Mouse (Mus musculus): ENCODE measurements at regions not wholly inside any gene's neighbourhood (a gene's known extent, or its start where the extent isn't known, plus 50 kb on each side); places are given as distances from the start of the nearest gene placed in this dataset.

- no peaks in the 10 kb centered on the region; the same call in 1 of the 2 replicates for H3K4me1 ChIP-seq (ENCODE audit: control insufficient read depth, insufficient read depth, low read length)
- no peak overlapping the region for H3K9ac ChIP-seq (ENCODE audit: low read depth, low read length)
- no peaks in the 10 kb centered on the region for H3K9me3 ChIP-seq (ENCODE audit: control insufficient read depth, low read length)
- no peaks in the 10 kb centered on the region for H3K36me3 ChIP-seq (ENCODE audit: control insufficient read depth, insufficient read depth, low read length)
- no peaks in the 10 kb centered on the region for H3K27me3 ChIP-seq (replicated peaks; ENCODE audit: control insufficient read depth, insufficient read depth, low read length)
- no peak overlapping the region for H3K27ac ChIP-seq (ENCODE audit: low read length)
- H3K4me2 ChIP-seq (ENCODE audit: low read depth, low read length): 0 out of 2 replicates have a peak overlapping the region, but pooled peaks have one; percentile 7
- no peak overlapping the region for H3K4me3 ChIP-seq (ENCODE audit: low read length)
- WGBS: 74% methylated on average over 20 of the region's 20 CpGs
- peak; percentile 85 for ATAC-seq
These were observed 462.1 kb upstream of the Arglu1 start for GRCm38 (mm10) chr8:9152313-9152925.

GRCm38 (mm10) chr8:9144362-9144761, 454.0 kb upstream of the Arglu1 start:
- Histone ChIP-seq H3K27ac (ENCODE audit: low read length) (no peak overlapping the region), H3K27me3 (replicated peaks; ENCODE audit: control insufficient read depth, insufficient read depth, low read length) (no peaks in the 10 kb centered on the region), H3K4me2 (ENCODE audit: low read depth, low read length) (no peak overlapping the region), H3K9ac (ENCODE audit: low read depth, low read length) (no peak overlapping the region), H3K9me3 (ENCODE audit: control insufficient read depth, low read length) (no peaks in the 10 kb centered on the region), H3K4me1 (ENCODE audit: control insufficient read depth, insufficient read depth, low read length) (no peaks in the 10 kb centered on the region), H3K36me3 (ENCODE audit: control insufficient read depth, insufficient read depth, low read length) (no peaks in the 10 kb centered on the region), H3K4me3 (ENCODE audit: low read length) (no peak overlapping the region)
- no peak for ATAC-seq
- 87% methylated on average over 3 of the region's 3 CpGs for WGBS

GRCm38 (mm10) chr8:9139781-9140180, 449.5 kb upstream of the Arglu1 start:
- Histone ChIP-seq H3K4me1 (ENCODE audit: control insufficient read depth, insufficient read depth, low read length) (no peaks in the 10 kb centered on the region), H3K9ac (ENCODE audit: low read depth, low read length) (no peak overlapping the region), H3K27me3 (replicated peaks; ENCODE audit: control insufficient read depth, insufficient read depth, low read length) (no peaks in the 10 kb centered on the region), H3K4me3 (ENCODE audit: low read length) (no peak overlapping the region), H3K36me3 (ENCODE audit: control insufficient read depth, insufficient read depth, low read length) (no peaks in the 10 kb centered on the region), H3K27ac (ENCODE audit: low read length) (0 out of 2 replicates have a peak overlapping the region, but pooled peaks have one; percentile 17), H3K4me2 (ENCODE audit: low read depth, low read length) (no peak overlapping the region), H3K9me3 (ENCODE audit: control insufficient read depth, low read length) (no peaks in the 10 kb centered on the region)
- ATAC-seq: no peak
- 59% methylated on average over 3 of the region's 3 CpGs for WGBS

GRCm38 (mm10) chr8:9139059-9139620, 448.8 kb upstream of the Arglu1 start:
- Histone ChIP-seq H3K36me3 (ENCODE audit: control insufficient read depth, insufficient read depth, low read length) (no peaks in the 10 kb centered on the region), H3K4me3 (ENCODE audit: low read length) (no peak overlapping the region), H3K9ac (ENCODE audit: low read depth, low read length) (no peak overlapping the region), H3K27me3 (replicated peaks; ENCODE audit: control insufficient read depth, insufficient read depth, low read length) (no peaks in the 10 kb centered on the region), H3K4me1 (ENCODE audit: control insufficient read depth, insufficient read depth, low read length) (no peaks in the 10 kb centered on the region), H3K9me3 (ENCODE audit: control insufficient read depth, low read length) (no peaks in the 10 kb centered on the region), H3K4me2 (ENCODE audit: low read depth, low read length) (no peak overlapping the region), H3K27ac (ENCODE audit: low read length) (0 out of 2 replicates have a peak overlapping the region, but pooled peaks have one; percentile 17)
- ATAC-seq: peak; percentile 67
- WGBS: 52% methylated on average over 3 of the region's 3 CpGs

GRCm38 (mm10) chr8:9133758-9134157, 443.4 kb upstream of the Arglu1 start:
- no peaks in the 10 kb centered on the region for H3K27me3 ChIP-seq (replicated peaks; ENCODE audit: control insufficient read depth, insufficient read depth, low read length)
- H3K4me3 ChIP-seq (ENCODE audit: low read length): no peak overlapping the region
- no peak overlapping the region for H3K4me2 ChIP-seq (ENCODE audit: low read depth, low read length)
- 57% methylated on average over 7 of the region's 7 CpGs for WGBS
- H3K9ac ChIP-seq (ENCODE audit: low read depth, low read length): no peak overlapping the region
- H3K9me3 ChIP-seq (ENCODE audit: control insufficient read depth, low read length): no peaks in the 10 kb centered on the region
- ATAC-seq: no peak
- no peaks in the 10 kb centered on the region for H3K36me3 ChIP-seq (ENCODE audit: control insufficient read depth, insufficient read depth, low read length)
- no peak overlapping the region for H3K27ac ChIP-seq (ENCODE audit: low read length)
- H3K4me1 ChIP-seq (ENCODE audit: control insufficient read depth, insufficient read depth, low read length): no peaks in the 10 kb centered on the region

GRCm38 (mm10) chr8:9132612-9133218, 442.4 kb upstream of the Arglu1 start:
- Histone ChIP-seq H3K4me1 (ENCODE audit: control insufficient read depth, insufficient read depth, low read length) (no peaks in the 10 kb centered on the region), H3K27ac (ENCODE audit: low read length) (no peak overlapping the region), H3K27me3 (replicated peaks; ENCODE audit: control insufficient read depth, insufficient read depth, low read length) (no peaks in the 10 kb centered on the region), H3K9me3 (ENCODE audit: control insufficient read depth, low read length) (no peaks in the 10 kb centered on the region), H3K9ac (ENCODE audit: low read depth, low read length) (no peak overlapping the region), H3K4me3 (ENCODE audit: low read length) (no peak overlapping the region), H3K4me2 (ENCODE audit: low read depth, low read length) (no peak overlapping the region), H3K36me3 (ENCODE audit: control insufficient read depth, insufficient read depth, low read length) (no peaks in the 10 kb centered on the region)
- ATAC-seq: no peak
- WGBS: 84% methylated on average over 5 of the region's 5 CpGs

GRCm38 (mm10) chr8:9131249-9131648, 440.9 kb upstream of the Arglu1 start:
- H3K27ac ChIP-seq (ENCODE audit: low read length): no peak overlapping the region
- no peak overlapping the region for H3K4me2 ChIP-seq (ENCODE audit: low read depth, low read length)
- H3K9ac ChIP-seq (ENCODE audit: low read depth, low read length): no peak overlapping the region
- H3K36me3 ChIP-seq (ENCODE audit: control insufficient read depth, insufficient read depth, low read length): no peaks in the 10 kb centered on the region
- no peak for ATAC-seq
- 68% methylated on average over 4 of the region's 4 CpGs for WGBS
- no peaks in the 10 kb centered on the region for H3K9me3 ChIP-seq (ENCODE audit: control insufficient read depth, low read length)
- H3K4me1 ChIP-seq (ENCODE audit: control insufficient read depth, insufficient read depth, low read length): no peaks in the 10 kb centered on the region
- H3K27me3 ChIP-seq (replicated peaks; ENCODE audit: control insufficient read depth, insufficient read depth, low read length): no peaks in the 10 kb centered on the region
- H3K4me3 ChIP-seq (ENCODE audit: low read length): no peak overlapping the region

GRCm38 (mm10) chr8:9124503-9124902, 434.2 kb upstream of the Arglu1 start:
- 84% methylated on average over 4 of the region's 4 CpGs for WGBS
- ATAC-seq: no peak
- no peak overlapping the region for H3K9ac ChIP-seq (ENCODE audit: low read depth, low read length)

GRCm38 (mm10) chr8:9117809-9118737, 427.8 kb upstream of the Arglu1 start:
- Histone ChIP-seq H3K27me3 (replicated peaks; ENCODE audit: control insufficient read depth, insufficient read depth, low read length) (no peaks in the 10 kb centered on the region), H3K4me2 (ENCODE audit: low read depth, low read length) (no peak overlapping the region), H3K9ac (ENCODE audit: low read depth, low read length) (no peak overlapping the region), H3K36me3 (ENCODE audit: control insufficient read depth, insufficient read depth, low read length) (no peaks in the 10 kb centered on the region), H3K4me1 (ENCODE audit: control insufficient read depth, insufficient read depth, low read length) (no peaks in the 10 kb centered on the region), H3K4me3 (ENCODE audit: low read length) (no peak overlapping the region), H3K27ac (ENCODE audit: low read length) (no peak overlapping the region), H3K9me3 (ENCODE audit: control insufficient read depth, low read length) (no peaks in the 10 kb centered on the region)
- no peak for ATAC-seq
- WGBS: 71% methylated on average over 27 of the region's 27 CpGs

More at GRCm38 (mm10) chr8:9124503-9124902, 434.2 kb upstream of the Arglu1 start:
- Histone ChIP-seq H3K9me3 (ENCODE audit: control insufficient read depth, low read length) (no peaks in the 10 kb centered on the region), H3K4me1 (ENCODE audit: control insufficient read depth, insufficient read depth, low read length) (no peaks in the 10 kb centered on the region), H3K4me3 (ENCODE audit: low read length) (no peak overlapping the region), H3K27ac (ENCODE audit: low read length) (no peak overlapping the region), H3K36me3 (ENCODE audit: control insufficient read depth, insufficient read depth, low read length) (no peaks in the 10 kb centered on the region), H3K4me2 (ENCODE audit: low read depth, low read length) (no peak overlapping the region), H3K27me3 (replicated peaks; ENCODE audit: control insufficient read depth, insufficient read depth, low read length) (no peaks in the 10 kb centered on the region)

Measured in intestine, embryonic 16.5 days (tissue).